ENCODE assay signal across 9 mouse cellular contexts in the genomic region with DNA sequence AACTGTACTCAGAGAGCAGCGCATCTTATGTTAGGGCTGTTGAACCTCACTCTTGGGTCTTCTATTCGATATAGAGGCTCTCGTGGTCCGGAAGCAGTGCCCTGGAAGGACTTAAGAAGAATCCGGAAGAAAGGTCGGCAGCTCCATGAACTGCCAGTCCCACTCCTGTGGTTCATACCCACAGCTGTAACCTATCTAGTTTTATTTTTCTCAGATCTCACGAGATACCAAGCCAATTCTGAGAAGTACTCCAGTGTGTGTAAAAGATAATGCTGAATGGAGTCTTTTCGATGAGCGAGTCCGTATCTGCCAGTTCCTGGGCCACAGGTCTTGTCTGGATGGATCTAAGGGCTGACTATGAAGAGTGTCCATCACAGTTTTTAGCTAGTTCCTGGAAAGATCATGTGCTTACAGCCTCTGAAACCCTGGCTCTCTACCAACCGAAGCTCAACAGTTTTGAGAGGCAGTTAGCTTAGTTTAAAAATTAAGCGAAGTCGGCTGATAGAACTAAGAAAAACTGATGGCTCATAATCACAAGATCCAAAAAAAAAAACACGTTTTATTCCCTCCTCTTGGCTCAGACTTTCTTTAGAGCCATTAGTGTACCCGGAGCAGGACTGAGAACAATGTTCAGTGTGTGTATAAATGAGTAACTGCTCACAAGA.
DNase-seq lines count a peak whose midpoint lies in the region; ATAC-seq and TF ChIP-seq lines count a peak whose summit lies in the region.
"Had no signal": no experiment of that assay in that cellular context is flagged by ENCODE, and none has a peak within 500 bp of the region (broad histone marks: within the 10 kb centered on the region; RNA-seq: fewer than 3 reads in every experiment).

No protein-coding gene starts in this region.

- DNase-seq in heart, postnatal 36 days, result no peak
- DNase-seq in Patski (ENCODE audit: low read depth, low spot score), result peak; percentile 56
- DNase-seq in kidney, adult 2 months, result peak; percentile 92
- peak in 2 of 3 experiments; percentile 20 to 47 for DNase-seq in liver, embryonic 14.5 days (ENCODE audit: low read depth in 3 of 3, low spot score in 3 of 3)
- no peak for DNase-seq in frontal cortex, postnatal 14 days (ENCODE audit: low spot score in 2 of 2)
- no peak for DNase-seq in frontal cortex, postnatal 36 days (ENCODE audit: low spot score in 2 of 2)

- no peaks in the 10 kb centered on the region for H3K9me3 ChIP-seq in heart, embryonic 15.5 days (replicated peaks)
- no peaks in the 10 kb centered on the region for H3K9me3 ChIP-seq in liver, embryonic 14.5 days (ENCODE audit: control insufficient read depth, low read length)
- H3K9me3 ChIP-seq in intestine, embryonic 15.5 days, result no peaks in the 10 kb centered on the region
- H3K9me3 ChIP-seq: hindbrain, embryonic 15.5 days had no signal

- H3K9ac ChIP-seq in heart, embryonic 15.5 days, result no peak overlapping the region
- H3K9ac ChIP-seq in liver, embryonic 14.5 days (replicated peaks), result no peak overlapping the region
- no peak overlapping the region for H3K9ac ChIP-seq in intestine, embryonic 15.5 days
- H3K9ac ChIP-seq: hindbrain, embryonic 15.5 days had no signal

- intact Hi-C loops in heart, postnatal 36 days (cut with DNase I), result no loop called here

- no peaks in the 10 kb centered on the region for H3K27me3 ChIP-seq in heart, embryonic 15.5 days
- no peaks in the 10 kb centered on the region for H3K27me3 ChIP-seq in Patski
- H3K27me3 ChIP-seq in kidney, adult 2 months (replicated peaks; ENCODE audit: control insufficient read depth, insufficient read depth, low read length), result no peaks in the 10 kb centered on the region
- no peaks in the 10 kb centered on the region for H3K27me3 ChIP-seq in liver, embryonic 14.5 days (ENCODE audit: control insufficient read depth, insufficient read depth, low read length)
- H3K27me3 ChIP-seq in intestine, embryonic 15.5 days (replicated peaks), result no peaks in the 10 kb centered on the region
- H3K27me3 ChIP-seq: hindbrain, embryonic 15.5 days had no signal

- WGBS in heart, embryonic 15.5 days, result 74% methylated on average over 15 of the region's 15 CpGs
- WGBS in kidney, adult 2 months, result 42% methylated on average over 15 of the region's 15 CpGs
- 44% methylated on average over 15 of the region's 15 CpGs for WGBS in liver, embryonic 14.5 days (ENCODE audit: insufficient replicate concordance)
- 81% methylated on average over 15 of the region's 15 CpGs for WGBS in intestine, embryonic 15.5 days

- in situ Hi-C loops in Patski (cut with MboI; ENCODE audit: low pct_unique_long_range_greater_than_20kb), result loop anchor here (5.0 kb wide), 1 partner anchor 106 kb away; no protein-coding TSS in a partner anchor

- no peak for ATAC-seq in heart, embryonic 15.5 days (replicated peaks; ENCODE audit: insufficient number of reproducible peaks, insufficient read depth, low FRiP score, low read depth)
- ATAC-seq in Patski, result no peak
- ATAC-seq in liver, embryonic 14.5 days (ENCODE audit: insufficient read depth), result peak; percentile 94
- ATAC-seq in intestine, embryonic 15.5 days, result no peak

- H3K27ac ChIP-seq in heart, embryonic 15.5 days, result peak overlapping the region; percentile 28; the same call in 1 of the 2 replicates
- peak overlapping the region; percentile 61 for H3K27ac ChIP-seq in kidney, adult 2 months (ENCODE audit: insufficient read depth, low read depth, low read length)
- peak overlapping the region; percentile 25 for H3K27ac ChIP-seq in liver, embryonic 14.5 days
- no peak overlapping the region for H3K27ac ChIP-seq in intestine, embryonic 15.5 days
- H3K27ac ChIP-seq: hindbrain, embryonic 15.5 days had no signal

- peak; percentile 63 for TF ChIP-seq EP300 in liver, embryonic 14.5 days (IDR thresholded peaks at IDR 0.05; ENCODE audit: low read depth)

- H3K4me1 ChIP-seq in heart, embryonic 15.5 days (replicated peaks), result peaks cover 8% of the 10 kb centered on the region; the same call in 1 of the 2 replicates
- H3K4me1 ChIP-seq in kidney, adult 2 months (ENCODE audit: control insufficient read depth, insufficient read depth, low read length), result peaks cover 14% of the 10 kb centered on the region; the same call in 1 of the 2 replicates
- H3K4me1 ChIP-seq in liver, embryonic 14.5 days (replicated peaks; ENCODE audit: control insufficient read depth in 2 of 2, insufficient read depth in 2 of 2, low read length in 1 of 2), result peaks cover 6 to 14% of the 10 kb centered on the region in 2 experiments; a peak in 2 of 4 replicates
- H3K4me1 ChIP-seq in intestine, embryonic 15.5 days (replicated peaks), result no peaks in the 10 kb centered on the region
- H3K4me1 ChIP-seq: hindbrain, embryonic 15.5 days had no signal

- H3K4me2 ChIP-seq in heart, embryonic 15.5 days, result no peak overlapping the region
- peak overlapping the region; percentile 40 for H3K4me2 ChIP-seq in liver, embryonic 14.5 days (ENCODE audit: low read depth)
- no peak overlapping the region for H3K4me2 ChIP-seq in intestine, embryonic 15.5 days (replicated peaks)
- H3K4me2 ChIP-seq: hindbrain, embryonic 15.5 days had no signal

- no peak for TF ChIP-seq CTCF in Patski (IDR thresholded peaks at IDR 0.05)
- no peak for TF ChIP-seq CTCF in kidney, adult 2 months (conservative IDR thresholded peaks at IDR 0.05; ENCODE audit: insufficient read depth, insufficient read length, low read depth, low read length)
- TF ChIP-seq CTCF in liver, embryonic 14.5 days (IDR thresholded peaks at IDR 0.05; ENCODE audit: low read depth), result no peak

- CTCF ChIA-PET in Patski (lab: Charles Lee), result interaction anchor here (0.6 to 1.3 kb wide), 3 partner anchors 12 to 139 kb away, joined by 3 to 4 read pairs (median 4); no protein-coding TSS in a partner anchor

- H3K36me3 ChIP-seq in heart, embryonic 15.5 days, result no peaks in the 10 kb centered on the region
- H3K36me3 ChIP-seq in kidney, adult 2 months (ENCODE audit: control insufficient read depth, insufficient read depth, low read length), result no peaks in the 10 kb centered on the region
- no peaks in the 10 kb centered on the region for H3K36me3 ChIP-seq in liver, embryonic 14.5 days (replicated peaks; ENCODE audit: control insufficient read depth, insufficient read depth, low read depth)
- no peaks in the 10 kb centered on the region for H3K36me3 ChIP-seq in intestine, embryonic 15.5 days
- H3K36me3 ChIP-seq: hindbrain, embryonic 15.5 days had no signal

- TF ChIP-seq POLR2A in kidney, adult 2 months (IDR thresholded peaks at IDR 0.05; ENCODE audit: low read depth, low read length), result no peak

- no peak overlapping the region for H3K4me3 ChIP-seq in heart, embryonic 15.5 days
- H3K4me3 ChIP-seq in kidney, adult 2 months (ENCODE audit: insufficient read depth, low read depth, low read length), result no peak overlapping the region
- no peak overlapping the region for H3K4me3 ChIP-seq in liver, embryonic 14.5 days (ENCODE audit: insufficient read depth in 1 of 2, low read depth in 2 of 2, low read length in 2 of 2)
- no peak overlapping the region for H3K4me3 ChIP-seq in intestine, embryonic 15.5 days (replicated peaks)
- H3K4me3 ChIP-seq: hindbrain, embryonic 15.5 days had no signal

- POLR2A ChIA-PET in Patski (lab: Charles Lee), result no interaction called here

Comparison
In these comparisons a context has a peak if more than half of its experiments do, and no peak if none do; other contexts are left out.
1. DNase-seq: peak in Patski (single experiment), kidney, adult 2 months (single experiment) and liver, embryonic 14.5 days (2 of 3); none in heart, postnatal 36 days (0 of 2), frontal cortex, postnatal 14 days (0 of 2) and frontal cortex, postnatal 36 days (0 of 2).